Mouse (Mus musculus) urinary bladder, postnatal 14 days (tissue): ENCODE results near the gene Olfr3.

Experiments
- DNase-seq: peaks from one replicate; pipeline ENCODE4 v3.0.0; 2021; ENCODE audit warnings: low spot score

Gene Olfr3

GRCm38 (mm10) chr2:36816932-36817331, at the start of gene Olfr3:
Olfr3 (minus strand) TSS chr2:36817032.
- no peak for DNase-seq

GRCm38 (mm10) chr2:36862560-36862959, 45.7 kb upstream of the Olfr3 start, which contains the start of gene Olfr351:
Olfr351 (minus strand) TSS chr2:36862660.
- no peak for DNase-seq

- DNase-seq = no peak
These were observed 29.2 kb upstream of the Olfr3 start, which contains the start of gene Olfr350 for GRCm38 (mm10) chr2:36846010-36846409. Olfr350 (plus strand) TSS chr2:36846310.

- DNase-seq = no peak
These were observed 26.6 kb downstream of the Olfr3 start, which contains the start of gene Olfr50 for GRCm38 (mm10) chr2:36790238-36790637. Olfr50 (plus strand) TSS chr2:36790538.

- no peak for DNase-seq
These were observed 32.9 kb downstream of the Olfr3 start, which contains the start of gene Olfr348 for GRCm38 (mm10) chr2:36783976-36784375. Olfr348 (plus strand) TSS chr2:36784276.
